Mouse (Mus musculus): ENCODE data around the gene Il4ra. TPM values are rescaled to one million over a fixed set of nuclear protein-coding genes. Genes with fewer than 3 reads are reported as not detected.

Gene Il4ra
- polyA plus RNA-seq, 1 experiment from 2014 or later, result 3.5 TPM

DNA sequence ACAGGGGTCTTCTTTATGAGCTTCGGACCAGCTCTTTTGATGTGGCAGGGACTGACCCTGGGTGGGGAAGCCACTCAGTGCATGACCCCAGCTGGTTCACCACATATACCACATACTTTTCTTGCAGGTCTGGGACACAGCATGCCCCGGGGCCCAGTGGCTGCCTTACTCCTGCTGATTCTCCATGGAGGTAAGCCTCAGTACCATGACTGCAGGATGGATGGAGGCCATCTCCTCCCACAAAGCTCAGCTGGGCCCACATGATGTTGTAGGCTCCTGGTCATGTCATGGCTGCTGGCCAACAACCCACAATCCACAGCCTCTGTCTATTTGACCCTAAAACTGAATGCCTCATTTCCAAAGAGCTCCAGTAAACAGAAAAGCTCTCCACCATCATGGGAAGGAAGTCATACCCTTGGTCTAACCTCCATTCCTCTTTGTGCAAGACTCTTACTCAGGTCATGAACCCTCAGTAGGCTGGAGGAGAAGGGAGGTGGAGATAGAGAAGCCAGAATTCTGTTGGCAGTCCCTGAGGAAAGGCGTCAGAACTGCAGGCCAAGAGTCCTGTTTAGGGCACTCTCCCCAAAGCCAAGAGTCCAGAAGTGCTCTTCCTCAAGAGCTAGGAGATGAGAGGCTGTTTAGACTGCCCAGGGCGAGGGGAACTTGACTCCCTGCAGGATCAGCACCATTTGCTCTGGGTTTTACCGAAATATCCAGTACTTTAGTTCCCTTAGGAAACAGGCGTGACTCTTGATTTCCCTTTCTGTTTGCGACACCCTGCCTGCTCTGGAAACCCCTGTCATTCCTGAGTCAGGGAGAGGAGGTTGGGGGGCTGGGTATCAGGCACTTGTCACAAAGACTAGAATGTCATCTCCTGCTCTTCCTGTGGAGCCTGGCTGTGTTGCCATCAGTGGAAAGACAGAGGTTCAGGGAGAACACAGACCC lies 71.1 kb downstream of the Il4ra start:
- Histone ChIP-seq H3K4me2 (no peak overlapping the region), H3K4me3 (ENCODE audit: low read depth, low read length) (no peak overlapping the region), H3K27me3 (ENCODE audit: control insufficient read depth, insufficient read depth, low read length) (no peaks in the 10 kb centered on the region), H3K9me3 (ENCODE audit: control insufficient read depth, low read length) (no peaks in the 10 kb centered on the region), H3K4me1 (ENCODE audit: control insufficient read depth, insufficient read depth, low read length) (no peaks in the 10 kb centered on the region), H3K9ac (ENCODE audit: low read length) (no peak overlapping the region), H3K27ac (ENCODE audit: low read depth, low read length) (no peak overlapping the region), H3K36me3 (ENCODE audit: control insufficient read depth, insufficient read depth, low read length) (no peaks in the 10 kb centered on the region)
- 78% methylated on average over 7 of the region's 7 CpGs for WGBS
- ATAC-seq (ENCODE audit: low FRiP score) (no peak), DNase-seq (ENCODE audit: low spot score, missing footprints) (no peak)

DNA sequence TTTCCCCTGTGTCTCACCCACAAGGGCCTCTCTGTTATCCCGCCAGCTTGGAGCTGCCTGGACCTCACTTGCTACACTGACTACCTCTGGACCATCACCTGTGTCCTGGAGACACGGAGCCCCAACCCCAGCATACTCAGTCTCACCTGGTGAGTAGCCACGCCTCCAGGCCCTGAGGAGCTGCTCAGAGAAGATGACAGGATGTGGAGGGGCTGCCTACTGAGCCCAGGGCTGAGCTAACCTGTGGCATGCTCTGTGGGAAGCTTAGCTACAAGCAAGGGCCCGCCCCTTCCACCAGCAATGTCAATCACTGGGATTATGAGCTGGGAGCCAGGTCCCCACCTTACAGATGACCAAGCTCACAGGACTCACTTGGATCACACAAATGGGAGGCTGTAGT lies 73.3 kb downstream of the Il4ra start:
- H3K4me2 ChIP-seq, result no peak overlapping the region
- H3K4me3 ChIP-seq (ENCODE audit: low read depth, low read length), result no peak overlapping the region
- no peak for ATAC-seq (ENCODE audit: low FRiP score)
- H3K27ac ChIP-seq (ENCODE audit: low read depth, low read length), result no peak overlapping the region
- no peaks in the 10 kb centered on the region for H3K4me1 ChIP-seq (ENCODE audit: control insufficient read depth, insufficient read depth, low read length)
- no peaks in the 10 kb centered on the region for H3K9me3 ChIP-seq (ENCODE audit: control insufficient read depth, low read length)
- no peak for DNase-seq (ENCODE audit: low spot score, missing footprints)
- no peaks in the 10 kb centered on the region for H3K27me3 ChIP-seq (ENCODE audit: control insufficient read depth, insufficient read depth, low read length)
- H3K9ac ChIP-seq (ENCODE audit: low read length), result no peak overlapping the region
- no peaks in the 10 kb centered on the region for H3K36me3 ChIP-seq (ENCODE audit: control insufficient read depth, insufficient read depth, low read length)
- WGBS, result 76% methylated on average over 4 of the region's 4 CpGs

DNA sequence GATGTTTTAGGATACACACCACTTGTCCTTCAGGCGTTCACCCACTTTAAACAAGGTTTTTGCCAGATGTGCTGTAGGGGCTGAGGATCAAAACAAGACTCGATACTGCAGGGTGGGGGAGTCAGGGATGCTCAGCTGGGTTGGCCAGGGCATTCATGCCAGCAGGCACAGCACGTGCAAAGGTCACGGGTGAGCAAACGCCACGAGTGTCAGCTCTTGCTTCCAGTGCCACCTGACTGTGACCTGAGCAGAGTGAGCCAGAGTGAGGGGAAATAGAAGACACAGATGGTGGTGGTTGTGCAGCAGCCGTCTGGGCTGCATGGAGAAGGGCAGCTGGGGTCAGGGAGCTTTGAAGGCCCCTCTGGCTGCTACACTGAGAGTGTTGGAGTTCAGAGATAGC lies 73.9 kb downstream of the Il4ra start:
- H3K4me1 ChIP-seq (ENCODE audit: control insufficient read depth, insufficient read depth, low read length), result no peaks in the 10 kb centered on the region
- no peak overlapping the region for H3K4me2 ChIP-seq
- no peaks in the 10 kb centered on the region for H3K27me3 ChIP-seq (ENCODE audit: control insufficient read depth, insufficient read depth, low read length)
- H3K9me3 ChIP-seq (ENCODE audit: control insufficient read depth, low read length), result no peaks in the 10 kb centered on the region
- H3K9ac ChIP-seq (ENCODE audit: low read length), result no peak overlapping the region
- DNase-seq (ENCODE audit: low spot score, missing footprints) (no peak), ATAC-seq (ENCODE audit: low FRiP score) (no peak)
- no peak overlapping the region for H3K27ac ChIP-seq (ENCODE audit: low read depth, low read length)
- WGBS, result 62% methylated on average over 7 of the region's 7 CpGs
- H3K4me3 ChIP-seq (ENCODE audit: low read depth, low read length), result no peak overlapping the region
- H3K36me3 ChIP-seq (ENCODE audit: control insufficient read depth, insufficient read depth, low read length), result no peaks in the 10 kb centered on the region

Other genes starting within 250 kb of the Il4ra start
- 9.5 TPM in 2 replicates for gene Kdm8, start 107.4 kb upstream of the Il4ra start, polyA plus RNA-seq (2014; fragmentation: Nextera tagmentation; extraction: Ambion mirVana)
- gene Nsmce1, start 60.5 kb upstream of the Il4ra start, polyA plus RNA-seq (2014; fragmentation: Nextera tagmentation; extraction: Ambion mirVana), result 115 and 128 TPM in 2 replicates
- 0.36 and 0.43 TPM in 2 replicates for gene Il21r, start 51.3 kb downstream of the Il4ra start, polyA plus RNA-seq (2014; fragmentation: Nextera tagmentation; extraction: Ambion mirVana)
- 29.6 and 32.0 TPM in 2 replicates for gene Gtf3c1, start 155.7 kb downstream of the Il4ra start, polyA plus RNA-seq (2014; fragmentation: Nextera tagmentation; extraction: Ambion mirVana)
- gene D430042O09Rik, start 155.8 kb downstream of the Il4ra start, polyA plus RNA-seq (2014; fragmentation: Nextera tagmentation; extraction: Ambion mirVana), result 7.5 and 7.9 TPM in 2 replicates

Measured in midbrain, embryonic 11.5 days (tissue).